Mouse (Mus musculus) olfactory bulb, adult 2 months (tissue): ENCODE results near the gene Prkcb.

Source experiments
- CTCF ChIP-seq: fragments of 200-500 bp; IDR thresholded peaks from 2 replicates; pipeline ENCODE4 v1.5.1; 2012; ENCODE audit warnings: low read depth, mild to moderate bottlenecking, low read length, moderate library complexity; ENCODE audit not compliant: insufficient read depth
- POLR2A ChIP-seq: fragments of 200-500 bp; IDR thresholded peaks from 2 replicates; pipeline ENCODE4 v1.6.1; 2012; ENCODE audit warnings: mild to moderate bottlenecking, low read depth, low read length, moderate library complexity; ENCODE audit not compliant: insufficient read depth

GRCm38 (mm10) chr7:122366635-122367034 is 78.1 kb downstream of the Prkcb start:
- TF ChIP-seq POLR2A (no peak), CTCF (no peak)
